Mouse (Mus musculus): ENCODE results near the gene Olfr1178. TPM values are rescaled to one million over a fixed set of nuclear protein-coding genes. Genes with fewer than 3 reads are reported as not detected.

Gene Olfr1178
- not detected in 2 replicates for polyA plus RNA-seq (2012; rRNA removed)

DNA sequence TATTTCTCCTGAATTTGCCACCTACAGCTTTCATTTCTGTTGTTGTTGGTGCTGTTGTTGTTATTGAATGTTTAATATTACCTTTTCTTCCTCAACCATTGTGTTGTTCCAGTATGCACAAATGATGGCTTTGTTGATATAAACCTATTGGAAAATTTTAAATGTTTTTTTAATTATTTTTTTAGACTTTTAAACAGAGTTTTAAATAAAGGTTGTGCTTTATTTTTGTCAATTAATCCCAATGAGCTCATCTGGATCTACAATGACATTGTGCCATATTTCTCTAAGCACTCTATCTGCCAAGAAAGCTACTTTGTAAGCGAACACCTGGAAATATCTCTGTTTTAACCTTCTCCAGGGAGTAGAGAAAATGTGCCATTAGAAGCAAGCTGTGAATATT lies at the start of gene Olfr1178:
TSS of gene Olfr1178 (plus strand) at position 301 of the 400 bp plus-strand sequence.

DNA sequence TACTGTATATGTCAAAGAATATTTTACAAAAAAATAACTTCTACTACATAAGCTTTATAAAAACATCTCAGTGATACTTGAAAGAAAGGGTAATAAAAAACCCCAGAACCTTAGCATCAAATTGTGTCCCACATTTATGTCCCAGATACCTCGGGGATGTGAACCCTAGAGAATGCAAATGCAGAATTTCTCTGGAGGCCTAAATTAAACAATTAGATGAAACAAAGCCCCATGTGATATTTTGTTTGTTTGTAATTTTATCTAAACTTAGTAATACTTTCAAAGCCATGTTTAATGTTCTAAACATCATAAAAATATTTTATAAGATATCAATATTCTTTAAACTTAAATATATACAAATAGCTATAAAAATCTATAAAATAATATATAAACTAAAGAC lies 40.5 kb upstream of the Olfr1178 start, which contains the start of gene Olfr1177-ps:
TSS of gene Olfr1177-ps (minus strand) at position 101 of the 400 bp plus-strand sequence.

DNA sequence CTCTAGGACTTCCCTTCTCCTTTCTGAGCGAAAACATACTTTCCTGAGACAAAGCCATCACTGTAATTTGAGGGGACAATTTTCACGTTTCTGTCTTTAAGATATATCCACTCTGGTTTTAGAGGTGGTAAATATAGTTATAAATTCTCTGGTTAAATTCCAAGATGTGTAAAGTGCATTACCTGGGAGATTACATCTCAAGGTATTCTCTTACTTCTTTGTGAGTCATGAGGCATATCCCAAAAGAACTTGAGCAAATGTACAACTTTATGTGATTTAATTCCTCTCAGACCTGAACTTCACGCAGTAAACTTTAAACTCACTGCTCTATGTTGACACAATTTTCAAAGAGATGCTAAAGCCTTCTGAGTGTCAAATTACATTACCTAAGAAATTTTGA lies 19.5 kb downstream of the Olfr1178 start, which contains the start of gene Olfr1179:
TSS of gene Olfr1179 (minus strand) at position 101 of the 400 bp plus-strand sequence.

DNA sequence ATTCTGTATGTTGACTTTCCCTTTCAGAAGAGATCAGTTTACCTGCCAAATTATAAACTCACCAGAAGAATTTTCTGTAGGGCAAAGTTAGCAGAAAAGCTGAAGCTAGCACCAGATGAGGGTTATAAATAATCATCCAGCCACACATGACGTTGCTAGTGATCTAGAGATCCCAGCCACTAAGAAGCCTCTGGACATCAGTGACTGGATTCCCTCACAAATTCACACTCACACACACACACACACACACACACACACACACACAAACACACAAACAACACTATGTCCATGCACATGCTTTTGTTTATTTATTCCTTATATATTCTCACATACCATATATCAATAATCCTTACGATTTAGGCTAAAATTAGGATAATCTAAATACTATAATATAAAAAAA lies 32.2 kb downstream of the Olfr1178 start, which contains the start of gene Olfr1180:
TSS of gene Olfr1180 (minus strand) at position 101 of the 400 bp plus-strand sequence.

DNA sequence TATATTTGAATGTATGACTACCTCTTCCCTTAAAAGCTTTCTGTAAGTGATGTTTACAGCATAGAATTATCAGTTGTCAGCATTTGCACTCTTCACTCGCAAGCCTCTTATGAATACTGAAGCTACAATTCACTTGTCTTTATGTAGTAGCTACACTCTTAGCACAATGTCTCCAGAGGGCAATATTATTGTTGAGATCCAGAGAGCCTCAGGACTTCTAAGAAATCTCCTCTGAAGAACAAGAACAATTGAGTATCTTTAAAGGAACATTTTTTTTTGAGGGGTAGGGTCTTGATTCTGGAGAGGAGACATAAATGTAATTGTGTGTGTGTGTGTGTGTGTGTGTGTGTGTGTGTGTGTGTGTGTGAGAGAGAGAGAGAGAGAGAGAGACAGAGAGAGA lies 39.2 kb downstream of the Olfr1178 start, which contains the start of gene Olfr1181:
TSS of gene Olfr1181 (minus strand) at position 101 of the 400 bp plus-strand sequence.

DNA sequence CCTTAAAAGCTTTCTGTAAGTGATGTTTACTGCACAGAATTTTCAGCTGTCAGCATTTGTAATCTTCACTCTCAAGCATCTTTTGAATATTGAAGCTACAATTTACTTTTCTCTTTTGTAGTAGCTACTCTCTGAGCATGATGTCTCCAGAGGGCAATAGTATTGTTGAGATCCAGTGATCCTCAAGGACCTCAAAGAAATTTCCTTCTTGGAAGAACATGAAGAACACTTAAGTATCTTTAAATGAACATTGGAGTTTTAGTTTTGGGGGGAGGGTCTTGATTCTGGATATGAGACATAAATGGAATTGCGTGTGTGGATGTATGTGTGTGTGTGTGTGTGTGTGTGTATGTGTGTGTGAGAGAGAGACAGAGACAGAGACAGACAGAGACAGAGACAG lies 62.2 kb downstream of the Olfr1178 start, which contains the start of gene Gm13757:
TSS of gene Gm13757 (minus strand) at position 101 of the 400 bp plus-strand sequence.

Other genes starting within 250 kb of the Olfr1178 start
- gene Olfr1167, start 231.9 kb upstream of the Olfr1178 start, polyA plus RNA-seq (2012; rRNA removed), result not detected in 2 replicates
- gene Olfr1168, start 205.2 kb upstream of the Olfr1178 start, polyA plus RNA-seq (2012; rRNA removed), result not detected in 2 replicates
- not detected in 2 replicates for gene Olfr1170, start 158.7 kb upstream of the Olfr1178 start, polyA plus RNA-seq (2012; rRNA removed)
- not detected in 2 replicates for gene Olfr1173, start 107.2 kb upstream of the Olfr1178 start, polyA plus RNA-seq (2012; rRNA removed)
- not detected in 2 replicates for gene Olfr1174-ps, start 71.9 kb upstream of the Olfr1178 start, polyA plus RNA-seq (2012; rRNA removed)
- gene Olfr1175-ps, start 59.8 kb upstream of the Olfr1178 start, polyA plus RNA-seq (2012; rRNA removed), result not detected in 2 replicates
- not detected in 2 replicates for gene Olfr1176, start 50.3 kb upstream of the Olfr1178 start, polyA plus RNA-seq (2012; rRNA removed)
- not detected in 2 replicates for gene Olfr1177-ps, start 40.6 kb upstream of the Olfr1178 start, polyA plus RNA-seq (2012; rRNA removed)
- not detected in 2 replicates for gene Olfr1179, start 19.4 kb downstream of the Olfr1178 start, polyA plus RNA-seq (2012; rRNA removed)
- gene Olfr1180, start 32.1 kb downstream of the Olfr1178 start, polyA plus RNA-seq (2012; rRNA removed), result not detected in 2 replicates
- not detected in 2 replicates for gene Olfr1181, start 39.1 kb downstream of the Olfr1178 start, polyA plus RNA-seq (2012; rRNA removed)
- not detected in 2 replicates for gene Gm13757, start 62.1 kb downstream of the Olfr1178 start, polyA plus RNA-seq (2012; rRNA removed)
- not detected in 2 replicates for gene Olfr1183, start 67.8 kb downstream of the Olfr1178 start, polyA plus RNA-seq (2012; rRNA removed)
- not detected in 2 replicates for gene Olfr1184, start 96.5 kb downstream of the Olfr1178 start, polyA plus RNA-seq (2012; rRNA removed)
- not detected in 2 replicates for gene Olfr1185-ps1, start 106.3 kb downstream of the Olfr1178 start, polyA plus RNA-seq (2012; rRNA removed)
- gene Olfr1186, start 131.5 kb downstream of the Olfr1178 start, polyA plus RNA-seq (2012; rRNA removed), result not detected in 2 replicates
- not detected in 2 replicates for gene Olfr1188, start 169.9 kb downstream of the Olfr1178 start, polyA plus RNA-seq (2012; rRNA removed)
- not detected in 2 replicates for gene Olfr1189, start 199.4 kb downstream of the Olfr1178 start, polyA plus RNA-seq (2012; rRNA removed)

Data from ovary, adult 2 months (tissue).